Mouse (Mus musculus): Measurements from ENCODE around the gene Sema4c. TPM values are rescaled to one million over a fixed set of nuclear protein-coding genes. Genes with fewer than 3 reads are reported as not detected.
"Not testable (repeated sequence)": the region's sequence is repeated elsewhere in the genome, so short reads cannot be mapped to it uniquely, and the experiment has no call there.

Sema4c gene
- polyA plus RNA-seq, 1 experiment from 2014 or later: 7.9 TPM

- no peak overlapping the region for H3K9ac ChIP-seq
- no peaks in the 10 kb centered on the region for H3K27me3 ChIP-seq
- H3K27ac ChIP-seq: no peak overlapping the region
- H3K4me3 ChIP-seq: no peak overlapping the region
- ATAC-seq (replicated peaks; ENCODE audit: insufficient number of reproducible peaks, insufficient read depth, low FRiP score, low read depth): no peak
- WGBS: 91% methylated on average over 9 of the region's 9 CpGs
- no peak overlapping the region for H3K4me2 ChIP-seq
- H3K36me3 ChIP-seq: peaks cover 23% of the 10 kb centered on the region
- H3K9me3 ChIP-seq (replicated peaks): no peaks in the 10 kb centered on the region
- peaks cover 35% of the 10 kb centered on the region for H3K4me1 ChIP-seq (replicated peaks)
These were observed 15.2 kb downstream of the Sema4c start for GRCm38 (mm10) chr1:36542925-36543324.

GRCm38 (mm10) chr1:36541844-36542243, 16.3 kb downstream of the Sema4c start:
- 89% methylated on average over 16 of the region's 16 CpGs for WGBS
- no peaks in the 10 kb centered on the region for H3K9me3 ChIP-seq (replicated peaks)
- no peaks in the 10 kb centered on the region for H3K27me3 ChIP-seq
- ATAC-seq (replicated peaks; ENCODE audit: insufficient number of reproducible peaks, insufficient read depth, low FRiP score, low read depth): no peak
- H3K4me1 ChIP-seq (replicated peaks): peaks cover 36% of the 10 kb centered on the region
- H3K4me3 ChIP-seq: no peak overlapping the region
- H3K27ac ChIP-seq: no peak overlapping the region
- H3K9ac ChIP-seq: no peak overlapping the region
- H3K36me3 ChIP-seq: peaks cover 27% of the 10 kb centered on the region
- H3K4me2 ChIP-seq: no peak overlapping the region

DNA sequence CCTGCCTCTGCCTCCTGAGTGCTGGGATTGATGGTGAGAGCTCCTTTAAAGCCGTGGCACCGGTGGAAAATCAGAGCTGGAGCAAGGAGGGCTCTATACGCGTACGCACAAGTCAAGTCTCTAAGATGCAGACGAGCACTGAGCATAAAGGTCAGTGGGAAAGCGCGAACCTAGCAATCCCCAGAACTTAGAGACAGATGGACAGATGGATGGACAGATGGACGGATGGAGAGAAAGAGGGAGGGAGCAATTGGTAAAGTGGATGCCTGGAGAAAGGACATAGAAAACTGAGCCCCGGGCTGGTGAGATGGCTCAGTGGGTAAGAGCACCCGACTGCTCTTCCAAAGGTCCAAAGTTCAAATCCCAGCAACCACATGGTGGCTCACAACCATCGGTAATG, 17.3 kb downstream of the Sema4c start:
- Histone ChIP-seq H3K4me3 (no peak overlapping the region), H3K4me1 (replicated peaks) (peaks cover 37% of the 10 kb centered on the region), H3K9me3 (replicated peaks) (no peaks in the 10 kb centered on the region), H3K27ac (0 out of 2 replicates have a peak overlapping the region, but pooled peaks have one; percentile 89), H3K27me3 (no peaks in the 10 kb centered on the region), H3K36me3 (peaks cover 27% of the 10 kb centered on the region), H3K4me2 (no peak overlapping the region), H3K9ac (no peak overlapping the region)
- WGBS: 96% methylated on average over 12 of the region's 12 CpGs
- no peak for ATAC-seq (replicated peaks; ENCODE audit: insufficient number of reproducible peaks, insufficient read depth, low FRiP score, low read depth)

DNA sequence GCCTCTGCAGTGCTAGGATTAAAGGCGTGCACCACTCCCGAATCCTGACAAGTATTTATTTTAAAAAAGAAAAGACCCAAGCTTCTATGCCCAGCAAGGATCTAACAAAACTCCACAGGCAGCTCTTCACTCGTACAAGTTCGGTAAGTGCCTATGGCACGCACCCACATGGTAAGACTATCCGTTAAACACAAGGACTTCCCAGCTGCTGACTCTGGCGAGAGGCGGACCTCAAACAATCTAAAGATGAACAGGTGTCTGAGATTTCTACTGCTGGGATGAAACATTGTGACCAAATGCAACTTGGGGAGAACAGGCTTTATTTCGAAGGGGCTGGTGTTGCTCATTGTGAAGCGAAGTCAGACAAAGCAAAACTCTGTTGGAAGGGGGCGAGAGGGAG, 18.0 kb downstream of the Sema4c start:
- ATAC-seq (replicated peaks; ENCODE audit: insufficient number of reproducible peaks, insufficient read depth, low FRiP score, low read depth): no peak

GRCm38 (mm10) chr1:36539186-36539585, 19.0 kb downstream of the Sema4c start, which contains the start of gene Gm42417:
TSS of gene Gm42417 (minus strand) at chr1:36539429.
- Histone ChIP-seq H3K36me3 (peaks cover 27% of the 10 kb centered on the region), H3K27me3 (no peaks in the 10 kb centered on the region), H3K9me3 (replicated peaks) (no peaks in the 10 kb centered on the region), H3K27ac (peak within 1 kb of the TSS; percentile 89), H3K9ac (no peak within 1 kb of the TSS), H3K4me3 (no peak within 1 kb of the TSS), H3K4me2 (no peak within 1 kb of the TSS), H3K4me1 (replicated peaks) (peaks cover 48% of the 10 kb centered on the region)
- 31% methylated on average over 9 of the region's 9 CpGs for WGBS
- peak; percentile 82 for ATAC-seq (replicated peaks; ENCODE audit: insufficient number of reproducible peaks, insufficient read depth, low FRiP score, low read depth)

More for the DNA sequence above, 18.0 kb downstream of the Sema4c start:
- peaks cover 39% of the 10 kb centered on the region for H3K4me1 ChIP-seq (replicated peaks)
- peak overlapping the region; percentile 89 for H3K27ac ChIP-seq
- H3K9ac ChIP-seq: no peak overlapping the region
- peaks cover 27% of the 10 kb centered on the region for H3K36me3 ChIP-seq
- H3K4me2 ChIP-seq: no peak overlapping the region
- no peak overlapping the region for H3K4me3 ChIP-seq
- WGBS: 93% methylated on average over 11 of the region's 11 CpGs
- H3K9me3 ChIP-seq (replicated peaks): no peaks in the 10 kb centered on the region
- no peaks in the 10 kb centered on the region for H3K27me3 ChIP-seq

- WGBS: 71% methylated on average over 4 of the region's 4 CpGs
- Histone ChIP-seq H3K27me3 (no peaks in the 10 kb centered on the region), H3K4me3 (no peak overlapping the region), H3K9me3 (replicated peaks) (no peaks in the 10 kb centered on the region), H3K36me3 (peaks cover 27% of the 10 kb centered on the region), H3K4me2 (no peak overlapping the region), H3K9ac (no peak overlapping the region), H3K27ac (peak overlapping the region; percentile 89), H3K4me1 (replicated peaks) (peaks cover 53% of the 10 kb centered on the region)
- ATAC-seq (replicated peaks; ENCODE audit: insufficient number of reproducible peaks, insufficient read depth, low FRiP score, low read depth): no peak
These were observed 19.4 kb downstream of the Sema4c start for GRCm38 (mm10) chr1:36538727-36539126.

- WGBS: 79% methylated on average over 9 of the region's 9 CpGs
- Histone ChIP-seq H3K4me1 (replicated peaks) (peaks cover 65% of the 10 kb centered on the region), H3K27ac (peak within 1 kb of the TSS; percentile 92), H3K4me2 (peak within 1 kb of the TSS; percentile 16; the same call in 1 of the 2 replicates), H3K9ac (0 out of 2 replicates have a peak within 1 kb of the TSS, but pooled peaks have one; percentile 5), H3K36me3 (peaks cover 21% of the 10 kb centered on the region)
- H3K9me3 ChIP-seq (replicated peaks); H3K27me3 ChIP-seq; H3K4me3 ChIP-seq; ATAC-seq (replicated peaks; ENCODE audit: insufficient number of reproducible peaks, insufficient read depth, low FRiP score, low read depth): not testable (repeated sequence)
These were observed 21.4 kb downstream of the Sema4c start, which contains the start of gene Ankrd23 for GRCm38 (mm10) chr1:36536783-36537182. TSS of gene Ankrd23 (minus strand) at chr1:36536883.

- Histone ChIP-seq H3K27me3 (no peaks in the 10 kb centered on the region), H3K4me1 (replicated peaks) (peaks cover 69% of the 10 kb centered on the region), H3K27ac (peak overlapping the region; percentile 92), H3K9ac (no peak overlapping the region), H3K9me3 (replicated peaks) (no peaks in the 10 kb centered on the region), H3K4me2 (no peak overlapping the region), H3K36me3 (peaks cover 17% of the 10 kb centered on the region), H3K4me3 (no peak overlapping the region)
- 37% methylated on average over 8 of the region's 8 CpGs for WGBS
- no peak for ATAC-seq (replicated peaks; ENCODE audit: insufficient number of reproducible peaks, insufficient read depth, low FRiP score, low read depth)
These were observed 21.8 kb downstream of the Sema4c start for GRCm38 (mm10) chr1:36536397-36536728.

DNA sequence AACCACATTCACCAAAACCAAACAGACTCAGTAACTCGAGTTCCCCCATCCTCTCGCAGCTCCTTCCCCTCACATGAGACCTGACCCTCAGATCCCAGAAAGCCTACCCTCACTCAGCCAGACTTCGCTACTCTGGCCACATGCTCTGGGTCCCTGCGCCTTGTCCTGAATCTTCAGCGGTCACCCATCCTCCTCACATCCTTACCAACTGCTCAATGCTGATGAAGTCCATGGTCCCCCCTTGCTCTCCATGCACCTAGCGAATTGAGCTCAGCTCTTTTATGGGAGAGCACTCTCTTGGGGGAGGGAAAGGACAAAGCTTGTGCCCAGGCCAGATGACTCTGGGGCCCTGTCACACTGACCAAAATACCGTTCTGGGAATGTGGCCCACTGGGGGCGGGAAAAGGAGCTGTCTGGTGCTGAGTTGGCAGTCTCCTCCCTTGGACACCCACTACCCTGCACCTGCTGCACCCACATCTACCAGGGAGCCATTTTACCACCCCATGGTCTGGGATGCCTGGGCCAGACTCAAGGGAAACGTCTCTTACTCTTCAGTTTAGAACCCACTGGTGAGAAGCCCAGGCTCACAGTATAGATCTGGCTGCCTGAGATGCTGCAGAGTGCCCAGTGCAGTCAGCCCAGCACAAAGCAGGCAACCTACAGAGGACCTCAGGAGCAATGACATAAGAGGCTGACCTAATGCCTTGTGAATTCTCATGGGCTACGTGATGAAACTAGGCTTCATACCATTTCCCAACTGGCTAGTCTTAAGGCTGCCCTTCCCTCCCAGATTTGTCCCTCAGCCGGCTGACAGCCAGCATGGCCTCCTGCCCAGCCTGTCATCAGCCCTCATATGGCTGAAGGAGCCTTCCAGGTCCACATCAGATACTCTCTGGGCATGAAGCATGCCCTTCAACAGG, 22.4 kb downstream of the Sema4c start:
- H3K4me3 ChIP-seq: no peak overlapping the region
- peaks cover 12% of the 10 kb centered on the region; the same call in 1 of the 2 replicates for H3K36me3 ChIP-seq
- no peaks in the 10 kb centered on the region for H3K9me3 ChIP-seq (replicated peaks)
- peak overlapping the region; percentile 92 for H3K27ac ChIP-seq
- 62% methylated on average over 11 of the region's 11 CpGs for WGBS
- peak; percentile 59 for ATAC-seq (replicated peaks; ENCODE audit: insufficient number of reproducible peaks, insufficient read depth, low FRiP score, low read depth)
- H3K4me1 ChIP-seq (replicated peaks): peaks cover 74% of the 10 kb centered on the region
- H3K4me2 ChIP-seq: peak overlapping the region; percentile 16; the same call in 1 of the 2 replicates
- H3K9ac ChIP-seq: 0 out of 2 replicates have a peak overlapping the region, but pooled peaks have one; percentile 5
- H3K27me3 ChIP-seq: no peaks in the 10 kb centered on the region

- Histone ChIP-seq H3K27me3 (no peaks in the 10 kb centered on the region), H3K9ac (no peak overlapping the region), H3K4me1 (replicated peaks) (peaks cover 82% of the 10 kb centered on the region), H3K4me2 (no peak overlapping the region; the same call in 1 of the 2 replicates), H3K4me3 (no peak overlapping the region), H3K27ac (peak overlapping the region; percentile 92), H3K36me3 (0 out of 2 replicates have a peak, but pooled peaks cover 4% of the 10 kb centered on the region), H3K9me3 (replicated peaks) (no peaks in the 10 kb centered on the region)
- ATAC-seq (replicated peaks; ENCODE audit: insufficient number of reproducible peaks, insufficient read depth, low FRiP score, low read depth): no peak
- 46% methylated on average over 6 of the region's 6 CpGs for WGBS
These were observed 23.5 kb downstream of the Sema4c start for GRCm38 (mm10) chr1:36534595-36535058.

DNA sequence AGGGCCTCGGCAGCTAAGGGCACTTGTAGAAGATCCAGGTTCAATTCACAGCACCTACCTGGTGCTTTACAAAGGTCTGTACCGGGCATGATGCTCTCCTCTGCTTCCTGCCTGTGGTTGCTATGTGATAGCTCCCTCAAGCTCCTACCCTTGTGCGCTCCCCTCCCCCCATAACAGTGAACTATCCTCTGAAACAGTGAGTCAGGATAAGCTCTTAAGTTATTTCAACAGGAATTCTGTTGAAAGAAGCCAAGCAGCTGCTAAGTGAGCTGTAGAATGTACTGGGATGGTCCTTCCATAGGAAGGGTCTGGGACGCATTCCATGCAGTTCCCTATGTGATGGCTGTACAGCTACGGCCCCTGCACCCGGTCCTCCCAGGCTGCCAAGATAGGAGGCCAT, 24.6 kb downstream of the Sema4c start:
- Histone ChIP-seq H3K36me3 (0 out of 2 replicates have a peak, but pooled peaks cover 4% of the 10 kb centered on the region), H3K27ac (peak overlapping the region; percentile 92), H3K4me3 (no peak overlapping the region), H3K4me1 (replicated peaks) (peaks cover 80% of the 10 kb centered on the region), H3K27me3 (no peaks in the 10 kb centered on the region), H3K4me2 (no peak overlapping the region), H3K9ac (no peak overlapping the region), H3K9me3 (replicated peaks) (no peaks in the 10 kb centered on the region)
- WGBS: 68% methylated on average over 6 of the region's 6 CpGs
- ATAC-seq (replicated peaks; ENCODE audit: insufficient number of reproducible peaks, insufficient read depth, low FRiP score, low read depth): no peak

Measured in heart, embryonic 15.5 days (tissue).